Mouse (Mus musculus): Measurements from ENCODE around the gene Slc25a20. TPM values are rescaled to one million over a fixed set of nuclear protein-coding genes. Genes with fewer than 3 reads are reported as not detected.

Slc25a20 gene
- total and polyA plus RNA-seq, 2 experiments from 2014 or later, result 32.5 to 44.4 TPM

DNA sequence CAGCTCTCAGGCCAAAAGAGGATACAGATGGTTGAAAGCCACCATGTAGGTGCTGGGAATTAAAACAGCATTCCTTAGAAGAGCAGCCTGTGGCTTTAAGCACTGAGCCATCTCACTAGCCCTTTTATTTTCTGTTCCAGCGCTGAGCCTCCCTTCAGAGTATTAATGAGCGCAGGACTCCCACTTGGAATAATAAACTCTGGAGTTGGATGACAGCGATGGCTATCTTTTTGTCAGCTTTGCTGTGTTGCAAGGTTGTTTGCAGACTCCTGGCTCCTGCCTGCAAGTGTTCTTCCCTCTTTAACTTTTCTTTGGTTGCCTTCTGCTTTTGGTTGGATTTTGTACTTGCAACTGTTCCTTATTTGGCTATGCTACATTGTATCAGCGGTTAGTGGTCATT, 32.1 kb downstream of the Slc25a20 start:
- Histone ChIP-seq H3K4me1 (ENCODE audit: insufficient read depth, low read length) (peaks cover 19% of the 10 kb centered on the region), H3K27me3 (ENCODE audit: insufficient read depth, low read length) (no peaks in the 10 kb centered on the region), H3K9me3 (ENCODE audit: low read length) (no peaks in the 10 kb centered on the region), H3K27ac (ENCODE audit: low read depth, low read length) (0 out of 2 replicates have a peak overlapping the region, but pooled peaks have one; percentile 7), H3K9ac (replicated peaks; ENCODE audit: low read length, poor library complexity, severe bottlenecking) (peak overlapping the region; percentile 19; the same call in 1 of the 2 replicates), H3K4me2 (ENCODE audit: low read depth, low read length, poor library complexity, severe bottlenecking) (peak overlapping the region; percentile 78), H3K4me3 (ENCODE audit: low read depth, low read length) (peak overlapping the region; percentile 85), H3K36me3 (ENCODE audit: insufficient read depth, low read length) (no peaks in the 10 kb centered on the region)
- WGBS, result 53% methylated on average over 4 of the region's 4 CpGs
- TF ChIP-seq CTCF (IDR thresholded peaks at IDR 0.05), result no peak
- ATAC-seq (ENCODE audit: low FRiP score), result no peak
- peak; percentile 9 for DNase-seq (ENCODE audit: low spot score)

DNA sequence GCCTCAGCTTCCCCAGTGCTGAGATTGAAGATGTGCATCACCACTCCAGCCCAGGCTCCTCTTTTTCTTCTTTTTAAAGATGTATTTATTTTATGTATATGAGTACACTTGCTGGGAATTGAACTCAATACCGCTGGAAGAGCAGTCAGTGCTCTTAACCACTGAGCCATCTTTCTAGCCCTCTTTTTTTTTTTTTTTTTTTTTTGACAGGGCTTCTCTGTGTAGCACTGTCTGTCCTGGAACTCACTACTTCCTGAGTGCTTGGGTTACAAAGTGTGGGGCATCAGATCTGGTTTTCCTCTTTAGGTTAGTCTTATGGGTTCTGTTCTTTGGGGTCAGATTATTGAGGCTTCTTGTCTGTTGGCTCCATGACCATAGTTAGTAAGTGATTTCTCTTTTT, 32.6 kb downstream of the Slc25a20 start:
- no peak for TF ChIP-seq CTCF (IDR thresholded peaks at IDR 0.05)
- Histone ChIP-seq H3K27me3 (ENCODE audit: insufficient read depth, low read length) (no peaks in the 10 kb centered on the region), H3K4me1 (ENCODE audit: insufficient read depth, low read length) (peaks cover 19% of the 10 kb centered on the region), H3K9me3 (ENCODE audit: low read length) (no peaks in the 10 kb centered on the region), H3K4me2 (ENCODE audit: low read depth, low read length, poor library complexity, severe bottlenecking) (peak overlapping the region; percentile 78), H3K27ac (ENCODE audit: low read depth, low read length) (no peak overlapping the region), H3K4me3 (ENCODE audit: low read depth, low read length) (peak overlapping the region; percentile 85), H3K36me3 (ENCODE audit: insufficient read depth, low read length) (no peaks in the 10 kb centered on the region), H3K9ac (replicated peaks; ENCODE audit: low read length, poor library complexity, severe bottlenecking) (peak overlapping the region; percentile 19; the same call in 1 of the 2 replicates)
- DNase-seq (ENCODE audit: low spot score), result no peak
- ATAC-seq (ENCODE audit: low FRiP score), result no peak
- WGBS, result 74% methylated on average over 1 of the region's 1 CpGs

DNA sequence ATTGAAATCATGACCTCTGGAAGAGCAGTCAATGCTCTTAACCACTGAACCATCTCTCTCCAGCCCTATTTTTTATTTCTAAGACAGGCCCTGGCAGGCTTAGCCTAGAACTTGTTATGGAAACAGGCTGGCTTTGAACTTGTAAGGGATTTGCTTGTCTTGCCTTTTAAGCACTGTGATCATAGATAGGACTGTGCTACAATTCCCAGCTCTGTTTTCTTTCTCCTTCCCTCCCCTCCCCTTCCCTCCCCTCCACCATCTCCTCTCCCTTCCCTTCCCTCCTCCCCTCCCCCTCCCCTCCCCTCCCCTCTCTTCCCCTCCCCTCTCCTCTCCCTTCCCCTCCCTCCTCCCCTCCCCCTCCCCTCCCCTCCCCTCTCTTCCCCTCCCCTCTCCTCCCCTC, 40.6 kb downstream of the Slc25a20 start:
- no peak for ATAC-seq (ENCODE audit: low FRiP score)
- H3K9ac ChIP-seq (replicated peaks; ENCODE audit: low read length, poor library complexity, severe bottlenecking), result no peak overlapping the region
- no peak for DNase-seq (ENCODE audit: low spot score)
- no peaks in the 10 kb centered on the region for H3K9me3 ChIP-seq (ENCODE audit: low read length)
- no peak overlapping the region for H3K27ac ChIP-seq (ENCODE audit: low read depth, low read length)
- H3K4me1 ChIP-seq (ENCODE audit: insufficient read depth, low read length), result no peaks in the 10 kb centered on the region
- no peak overlapping the region for H3K4me2 ChIP-seq (ENCODE audit: low read depth, low read length, poor library complexity, severe bottlenecking)
- H3K27me3 ChIP-seq (ENCODE audit: insufficient read depth, low read length), result no peaks in the 10 kb centered on the region
- no peaks in the 10 kb centered on the region for H3K36me3 ChIP-seq (ENCODE audit: insufficient read depth, low read length)
- H3K4me3 ChIP-seq (ENCODE audit: low read depth, low read length), result no peak overlapping the region
- TF ChIP-seq CTCF (IDR thresholded peaks at IDR 0.05), result no peak

DNA sequence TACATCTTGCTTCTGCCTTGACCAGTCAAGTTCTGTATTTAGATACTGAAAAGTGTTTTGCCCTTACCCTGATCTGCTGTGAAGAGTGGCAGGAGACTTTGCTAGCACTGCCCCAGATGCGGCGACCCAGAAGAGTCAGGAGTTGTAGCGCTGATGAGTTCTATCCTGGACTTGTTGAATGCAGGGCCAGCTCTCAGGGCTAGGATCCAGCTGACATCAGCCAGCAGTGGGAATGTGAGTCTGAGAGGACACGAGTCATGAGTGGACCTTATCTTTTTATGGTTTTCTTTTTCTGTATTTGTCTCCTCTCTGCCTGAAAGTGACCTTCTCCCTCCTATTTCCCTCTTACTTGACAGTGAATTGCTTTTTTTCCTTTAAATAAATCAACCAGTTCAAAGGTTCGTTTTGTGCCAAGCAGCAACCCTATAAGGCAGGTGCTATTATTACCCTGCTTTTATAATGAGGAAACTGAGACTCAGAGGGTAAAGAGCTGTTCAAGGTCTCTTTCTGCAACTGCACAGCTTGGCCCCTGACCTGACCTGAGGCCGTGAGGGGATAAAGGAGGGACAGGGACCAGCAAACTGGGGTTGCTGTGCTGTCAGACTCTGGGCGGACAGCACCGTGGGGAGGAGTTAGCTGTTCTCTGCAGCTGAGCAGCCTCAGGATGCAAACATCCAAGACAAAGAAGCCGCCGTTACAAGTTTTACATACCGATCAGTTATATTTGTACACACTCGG, 41.7 kb downstream of the Slc25a20 start:
- Histone ChIP-seq H3K4me2 (ENCODE audit: low read depth, low read length, poor library complexity, severe bottlenecking) (no peak overlapping the region), H3K4me1 (ENCODE audit: insufficient read depth, low read length) (no peaks in the 10 kb centered on the region), H3K9me3 (ENCODE audit: low read length) (no peaks in the 10 kb centered on the region), H3K27me3 (ENCODE audit: insufficient read depth, low read length) (no peaks in the 10 kb centered on the region), H3K4me3 (ENCODE audit: low read depth, low read length) (no peak overlapping the region), H3K36me3 (ENCODE audit: insufficient read depth, low read length) (no peaks in the 10 kb centered on the region), H3K9ac (replicated peaks; ENCODE audit: low read length, poor library complexity, severe bottlenecking) (no peak overlapping the region), H3K27ac (ENCODE audit: low read depth, low read length) (peak overlapping the region; percentile 26; the same call in 1 of the 2 replicates)
- no peak for DNase-seq (ENCODE audit: low spot score)
- no peak for ATAC-seq (ENCODE audit: low FRiP score)
- TF ChIP-seq CTCF (IDR thresholded peaks at IDR 0.05), result no peak
- WGBS, result 32% methylated on average over 12 of the region's 12 CpGs

DNA sequence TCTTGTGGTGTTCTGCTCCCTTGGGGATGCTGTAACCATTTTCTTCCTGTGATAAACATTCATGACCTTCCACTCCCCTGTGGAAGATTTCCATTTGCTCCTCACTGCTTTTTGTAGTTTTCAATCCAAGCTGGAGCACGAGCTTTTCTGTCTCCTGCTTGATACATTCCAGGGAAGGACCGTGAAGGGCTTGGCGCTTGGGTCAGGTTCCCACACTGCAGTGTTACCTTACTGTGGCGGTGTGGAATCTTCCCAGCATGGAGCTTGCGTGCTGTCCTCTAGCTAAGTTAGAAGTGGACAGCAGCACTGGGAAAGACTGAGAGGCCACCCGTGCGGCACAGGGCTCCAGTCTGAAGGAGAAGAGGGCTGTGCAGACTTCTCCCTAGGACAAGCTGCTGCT, 42.7 kb downstream of the Slc25a20 start:
- H3K27me3 ChIP-seq (ENCODE audit: insufficient read depth, low read length), result no peaks in the 10 kb centered on the region
- no peak for TF ChIP-seq CTCF (IDR thresholded peaks at IDR 0.05)
- H3K9me3 ChIP-seq (ENCODE audit: low read length), result no peaks in the 10 kb centered on the region
- no peaks in the 10 kb centered on the region for H3K36me3 ChIP-seq (ENCODE audit: insufficient read depth, low read length)
- no peak for ATAC-seq (ENCODE audit: low FRiP score)
- no peak overlapping the region for H3K4me2 ChIP-seq (ENCODE audit: low read depth, low read length, poor library complexity, severe bottlenecking)
- no peak overlapping the region for H3K9ac ChIP-seq (replicated peaks; ENCODE audit: low read length, poor library complexity, severe bottlenecking)
- H3K27ac ChIP-seq (ENCODE audit: low read depth, low read length), result 0 out of 2 replicates have a peak overlapping the region, but pooled peaks have one; percentile 18
- no peaks in the 10 kb centered on the region for H3K4me1 ChIP-seq (ENCODE audit: insufficient read depth, low read length)
- H3K4me3 ChIP-seq (ENCODE audit: low read depth, low read length), result no peak overlapping the region
- no peak for DNase-seq (ENCODE audit: low spot score)
- 65% methylated on average over 7 of the region's 7 CpGs for whole genome bisulfite sequencing

DNA sequence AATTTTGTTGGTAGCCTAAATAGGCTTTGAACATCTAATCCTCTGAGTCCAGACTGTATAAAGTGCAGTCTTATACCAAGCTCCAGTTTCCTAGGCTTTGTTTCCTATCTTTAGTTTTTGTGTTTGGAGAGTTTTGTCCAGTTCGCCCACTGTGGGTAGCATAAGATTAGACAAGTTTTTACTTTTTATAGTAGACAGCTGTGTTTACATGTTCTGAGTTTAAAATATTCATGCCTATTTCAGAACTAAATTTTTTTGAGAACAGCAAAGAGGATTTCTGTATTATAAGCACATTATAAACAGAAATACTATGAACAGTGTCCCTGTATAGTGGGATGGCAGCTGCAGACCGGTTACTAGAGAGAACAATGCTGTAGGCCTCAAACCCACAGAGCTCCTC, 45.3 kb downstream of the Slc25a20 start:
- no peak for DNase-seq (ENCODE audit: low spot score)
- H3K27ac ChIP-seq (ENCODE audit: low read depth, low read length), result no peak overlapping the region
- H3K27me3 ChIP-seq (ENCODE audit: insufficient read depth, low read length), result no peaks in the 10 kb centered on the region
- no peaks in the 10 kb centered on the region for H3K4me1 ChIP-seq (ENCODE audit: insufficient read depth, low read length)
- no peak overlapping the region for H3K9ac ChIP-seq (replicated peaks; ENCODE audit: low read length, poor library complexity, severe bottlenecking)
- no peaks in the 10 kb centered on the region for H3K36me3 ChIP-seq (ENCODE audit: insufficient read depth, low read length)
- H3K9me3 ChIP-seq (ENCODE audit: low read length), result no peaks in the 10 kb centered on the region
- 89% methylated on average over 2 of the region's 2 CpGs for WGBS
- no peak overlapping the region for H3K4me2 ChIP-seq (ENCODE audit: low read depth, low read length, poor library complexity, severe bottlenecking)
- no peak for TF ChIP-seq CTCF (IDR thresholded peaks at IDR 0.05)
- no peak overlapping the region for H3K4me3 ChIP-seq (ENCODE audit: low read depth, low read length)
- no peak for ATAC-seq (ENCODE audit: low FRiP score)
